Mouse (Mus musculus) liver, embryonic 12.5 days (tissue): Measurements from ENCODE around the gene Stat6. TPM values are rescaled to one million over a fixed set of nuclear protein-coding genes. Genes with fewer than 3 reads are reported as not detected.
A peak's percentile ranks its signal among the peaks of the same experiment; 100 is the strongest.

Experiments
- ATAC-seq: fragments of 200-750 bp; cut with Nextera tagmentation; 2 replicates; pipeline ENCODE4 v1.8.0; 2017; ENCODE audit warnings: moderate number of reproducible peaks, mild to moderate bottlenecking, moderate library complexity
- H3K27ac ChIP-seq: fragments of 300-500 bp; sonication (generic); 2 replicates; pipeline ENCODE4 v1.5.1; 2016; ENCODE audit warnings: mild to moderate bottlenecking
- H3K27me3 ChIP-seq: fragments of 300-500 bp; sonication (generic); replicated peaks from 2 replicates; pipeline ENCODE4 v1.6.1; 2016; ENCODE audit warnings: mild to moderate bottlenecking, moderate library complexity
- H3K36me3 ChIP-seq: fragments of 300-500 bp; sonication (generic); 2 replicates; pipeline ENCODE4 v1.6.1; 2016; ENCODE audit warnings: mild to moderate bottlenecking, moderate library complexity
- H3K4me1 ChIP-seq: fragments of 300-500 bp; sonication (generic); 2 replicates; pipeline ENCODE4 v1.6.1; 2016
- H3K4me2 ChIP-seq: fragments of 300-500 bp; sonication (generic); 2 replicates; pipeline ENCODE4 v1.6.1; 2016; ENCODE audit warnings: mild to moderate bottlenecking, moderate library complexity
- H3K4me3 ChIP-seq: fragments of 300-500 bp; sonication (generic); 2 replicates; pipeline ENCODE4 v1.5.1; 2016; ENCODE audit warnings: mild to moderate bottlenecking, moderate library complexity
- H3K9ac ChIP-seq: fragments of 300-500 bp; sonication (generic); 2 replicates; pipeline ENCODE4 v1.6.1; 2016; ENCODE audit warnings: mild to moderate bottlenecking, moderate library complexity
- H3K9me3 ChIP-seq: fragments of 300-500 bp; sonication (generic); replicated peaks from 2 replicates; pipeline ENCODE4 v1.6.1; 2016; ENCODE audit warnings: mild to moderate bottlenecking, moderate library complexity
- WGBS: fragments of 180-500 bp; shearing (Covaris S2); methylation state at CpG from one replicate; pipeline ENCODE4 v1.1.7; 2016; ENCODE audit not compliant: insufficient replicate concordance; 5-methylcytosine and 5-hydroxymethylcytosine counted together
- polyA plus RNA-seq: library from polyadenylated mRNA; unstranded; fragments of >200 nt; fragmentation: Nextera tagmentation; extraction: Ambion mirVana; gene quantifications from 2 replicates; pipeline ENCODE4 v1.2.1, GENCODE M21; 2016

Gene Stat6
- 19.2 and 19.4 TPM in 2 replicates for polyA plus RNA-seq

DNA sequence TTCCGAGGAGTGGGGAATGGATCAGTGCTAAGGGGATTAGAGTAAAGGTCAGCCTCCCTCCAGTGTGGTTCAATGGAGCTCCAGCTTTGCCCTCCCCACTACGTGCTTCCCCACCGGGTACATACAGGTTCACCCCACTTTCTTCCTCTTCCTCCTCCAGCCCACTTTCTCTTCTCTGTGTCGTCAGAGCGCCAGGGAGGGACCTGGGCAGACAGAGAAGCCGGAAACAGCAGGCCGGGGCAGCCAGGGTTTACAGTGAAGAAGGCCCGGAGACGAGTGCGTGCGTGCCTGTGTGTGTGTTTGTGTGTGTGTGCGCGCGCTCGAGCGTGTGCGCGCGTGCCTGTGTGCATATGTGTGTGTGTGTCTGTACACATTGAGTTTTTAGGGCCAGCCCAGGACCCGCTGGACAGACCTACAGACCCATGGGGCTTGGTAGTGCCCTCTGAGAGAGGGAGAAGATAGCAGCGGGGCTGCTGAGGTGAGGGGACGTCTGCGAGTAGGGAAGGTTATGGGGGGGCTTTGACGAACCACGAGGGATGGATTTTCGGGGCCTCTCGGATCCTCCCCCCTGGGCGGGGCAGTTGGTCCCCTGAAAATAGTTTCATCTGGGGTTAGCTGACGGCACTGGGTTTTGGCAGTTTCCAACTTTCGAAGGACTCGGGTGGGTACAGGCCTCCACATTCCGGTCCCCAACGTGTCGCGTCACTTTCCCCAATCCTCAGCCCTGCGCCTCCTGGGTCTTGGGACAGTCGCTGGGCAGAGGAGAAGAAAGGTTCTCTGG is at the start of gene Stat6:
Stat6 (plus strand) TSS at position 215 of the 781 bp plus-strand sequence.
- peak within 1 kb of the TSS; percentile 80 for H3K9ac ChIP-seq
- no peaks in the 10 kb centered on the region for H3K9me3 ChIP-seq
- H3K4me2 ChIP-seq = peak within 1 kb of the TSS; percentile 97
- peak within 1 kb of the TSS; percentile 91 for H3K27ac ChIP-seq
- WGBS = under 1% methylated on average over 37 of the region's 37 CpGs
- peaks cover 32% of the 10 kb centered on the region for H3K4me1 ChIP-seq
- peak; percentile 76 for ATAC-seq
- H3K36me3 ChIP-seq = peaks cover 16% of the 10 kb centered on the region
- H3K27me3 ChIP-seq = no peaks in the 10 kb centered on the region; the same call in 1 of the 2 replicates
- H3K4me3 ChIP-seq = peak within 1 kb of the TSS; percentile 75

DNA sequence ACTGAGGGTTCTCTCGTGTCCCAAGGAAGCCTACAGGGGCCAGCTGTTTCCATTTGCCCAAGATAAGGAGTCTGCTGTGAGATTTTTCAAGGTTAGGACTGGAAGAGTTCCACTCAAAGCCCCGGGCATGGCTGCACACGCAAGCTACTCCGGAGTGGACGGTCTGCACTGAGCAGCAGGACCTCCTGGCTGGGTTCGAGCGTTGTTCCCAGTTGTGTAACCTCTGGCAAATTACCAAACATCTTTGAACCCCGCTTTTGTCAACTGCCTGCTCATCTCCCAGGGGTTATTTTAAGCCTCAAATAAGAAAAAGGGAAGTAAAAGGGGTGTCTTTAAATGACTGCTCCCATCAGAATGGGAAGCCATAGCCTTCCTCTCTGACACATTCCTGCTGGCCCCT is 48.4 kb upstream of the Stat6 start:
- no peak for ATAC-seq
- no peak overlapping the region for H3K4me2 ChIP-seq
- no peak overlapping the region for H3K27ac ChIP-seq
- peaks cover 40% of the 10 kb centered on the region for H3K4me1 ChIP-seq
- no peak overlapping the region for H3K9ac ChIP-seq
- no peaks in the 10 kb centered on the region for H3K9me3 ChIP-seq
- peaks cover 54% of the 10 kb centered on the region for H3K36me3 ChIP-seq
- WGBS = 22% methylated on average over 8 of the region's 8 CpGs
- no peak overlapping the region for H3K4me3 ChIP-seq
- no peaks in the 10 kb centered on the region; the same call in 1 of the 2 replicates for H3K27me3 ChIP-seq

GRCm38 (mm10) chr10:127594930-127595715 is 47.7 kb upstream of the Stat6 start:
- H3K4me1 ChIP-seq = peaks cover 48% of the 10 kb centered on the region
- H3K9me3 ChIP-seq = no peaks in the 10 kb centered on the region
- ATAC-seq = no peak
- no peak overlapping the region for H3K4me2 ChIP-seq
- peaks cover 47% of the 10 kb centered on the region for H3K36me3 ChIP-seq
- H3K27ac ChIP-seq = peak overlapping the region; percentile 2; the same call in 1 of the 2 replicates
- H3K9ac ChIP-seq = no peak overlapping the region
- 67% methylated on average over 30 of the region's 30 CpGs for WGBS
- no peak overlapping the region for H3K4me3 ChIP-seq
- H3K27me3 ChIP-seq = no peaks in the 10 kb centered on the region; the same call in 1 of the 2 replicates

GRCm38 (mm10) chr10:127596321-127596941 is 46.4 kb upstream of the Stat6 start:
- H3K27ac ChIP-seq = peak overlapping the region; percentile 39; the same call in 1 of the 2 replicates
- 24% methylated on average over 7 of the region's 7 CpGs for WGBS
- no peak overlapping the region for H3K4me3 ChIP-seq
- 0 out of 2 replicates have a peak, but pooled peaks have one; percentile 23 for ATAC-seq
- H3K4me1 ChIP-seq = peaks cover 54% of the 10 kb centered on the region
- H3K9me3 ChIP-seq = no peaks in the 10 kb centered on the region
- no peak overlapping the region for H3K4me2 ChIP-seq
- no peaks in the 10 kb centered on the region; the same call in 1 of the 2 replicates for H3K27me3 ChIP-seq
- no peak overlapping the region for H3K9ac ChIP-seq
- peaks cover 35% of the 10 kb centered on the region for H3K36me3 ChIP-seq

- H3K9me3 ChIP-seq = no peaks in the 10 kb centered on the region
- H3K9ac ChIP-seq = no peak overlapping the region
- peak overlapping the region; percentile 39; the same call in 1 of the 2 replicates for H3K27ac ChIP-seq
- H3K4me3 ChIP-seq = no peak overlapping the region
- peaks cover 51% of the 10 kb centered on the region for H3K4me1 ChIP-seq
- peaks cover 30% of the 10 kb centered on the region for H3K36me3 ChIP-seq
- 64% methylated on average over 5 of the region's 5 CpGs for WGBS
- H3K27me3 ChIP-seq = no peaks in the 10 kb centered on the region; the same call in 1 of the 2 replicates
- no peak overlapping the region for H3K4me2 ChIP-seq
- ATAC-seq = no peak
These were observed 45.4 kb upstream of the Stat6 start for GRCm38 (mm10) chr10:127597311-127597901.

- Histone ChIP-seq H3K36me3 (peaks cover 26% of the 10 kb centered on the region), H3K4me2 (no peak overlapping the region), H3K9me3 (no peaks in the 10 kb centered on the region), H3K9ac (no peak overlapping the region), H3K27ac (no peak overlapping the region), H3K4me3 (no peak overlapping the region), H3K27me3 (peaks cover 9% of the 10 kb centered on the region), H3K4me1 (peaks cover 57% of the 10 kb centered on the region)
- 56% methylated on average over 8 of the region's 8 CpGs for WGBS
- ATAC-seq = no peak
These were observed 44.2 kb upstream of the Stat6 start for GRCm38 (mm10) chr10:127598607-127599006.

GRCm38 (mm10) chr10:127599252-127599651 is 43.5 kb upstream of the Stat6 start:
- peaks cover 15% of the 10 kb centered on the region for H3K27me3 ChIP-seq
- no peaks in the 10 kb centered on the region for H3K9me3 ChIP-seq
- peak overlapping the region; percentile 68; the same call in 1 of the 2 replicates for H3K27ac ChIP-seq
- H3K9ac ChIP-seq = no peak overlapping the region
- H3K4me1 ChIP-seq = peaks cover 61% of the 10 kb centered on the region
- no peak for ATAC-seq
- H3K4me2 ChIP-seq = no peak overlapping the region
- 69% methylated on average over 11 of the region's 11 CpGs for WGBS
- H3K36me3 ChIP-seq = peaks cover 19% of the 10 kb centered on the region
- H3K4me3 ChIP-seq = no peak overlapping the region

- Histone ChIP-seq H3K27ac (peak overlapping the region; percentile 68), H3K4me1 (peaks cover 66% of the 10 kb centered on the region), H3K9me3 (no peaks in the 10 kb centered on the region), H3K4me3 (no peak overlapping the region), H3K36me3 (peaks cover 14% of the 10 kb centered on the region), H3K4me2 (no peak overlapping the region; the same call in 1 of the 2 replicates), H3K9ac (no peak overlapping the region), H3K27me3 (peaks cover 22% of the 10 kb centered on the region)
- no peak for ATAC-seq
- WGBS = 59% methylated on average over 17 of the region's 17 CpGs
These were observed 42.8 kb upstream of the Stat6 start for GRCm38 (mm10) chr10:127599779-127600541.

- WGBS = 77% methylated on average over 6 of the region's 6 CpGs
- Histone ChIP-seq H3K27me3 (peaks cover 30% of the 10 kb centered on the region), H3K4me2 (no peak overlapping the region), H3K27ac (no peak overlapping the region), H3K4me3 (no peak overlapping the region), H3K9ac (no peak overlapping the region), H3K4me1 (peaks cover 54% of the 10 kb centered on the region), H3K36me3 (peaks cover 21% of the 10 kb centered on the region), H3K9me3 (no peaks in the 10 kb centered on the region)
- no peak for ATAC-seq
These were observed 40.6 kb upstream of the Stat6 start for GRCm38 (mm10) chr10:127602194-127602593.

- Histone ChIP-seq H3K4me2 (0 out of 2 replicates have a peak overlapping the region, but pooled peaks have one; percentile 12), H3K4me3 (no peak overlapping the region), H3K9ac (no peak overlapping the region), H3K27ac (peak overlapping the region; percentile 54), H3K4me1 (peaks cover 44% of the 10 kb centered on the region), H3K36me3 (peaks cover 21% of the 10 kb centered on the region), H3K27me3 (peaks cover 30% of the 10 kb centered on the region), H3K9me3 (no peaks in the 10 kb centered on the region)
- 29% methylated on average over 13 of the region's 13 CpGs for WGBS
- no peak for ATAC-seq
These were observed 39.1 kb upstream of the Stat6 start for GRCm38 (mm10) chr10:127603437-127604371.
